Mouse (Mus musculus) liver, embryonic 12.5 days (tissue): ENCODE data around the gene Nbeal2. TPM values are rescaled to one million over a fixed set of nuclear protein-coding genes. Genes with fewer than 3 reads are reported as not detected.
A peak's percentile ranks its signal among the peaks of the same experiment; 100 is the strongest.

Source experiments
- ATAC-seq: fragments of 200-750 bp; cut with Nextera tagmentation; 2 replicates; pipeline ENCODE4 v1.8.0; 2017; ENCODE audit warnings: moderate number of reproducible peaks, mild to moderate bottlenecking, moderate library complexity
- H3K27ac ChIP-seq: fragments of 300-500 bp; sonication (generic); 2 replicates; pipeline ENCODE4 v1.5.1; 2016; ENCODE audit warnings: mild to moderate bottlenecking
- H3K27me3 ChIP-seq: fragments of 300-500 bp; sonication (generic); replicated peaks from 2 replicates; pipeline ENCODE4 v1.6.1; 2016; ENCODE audit warnings: mild to moderate bottlenecking, moderate library complexity
- H3K36me3 ChIP-seq: fragments of 300-500 bp; sonication (generic); 2 replicates; pipeline ENCODE4 v1.6.1; 2016; ENCODE audit warnings: mild to moderate bottlenecking, moderate library complexity
- H3K4me1 ChIP-seq: fragments of 300-500 bp; sonication (generic); 2 replicates; pipeline ENCODE4 v1.6.1; 2016
- H3K4me2 ChIP-seq: fragments of 300-500 bp; sonication (generic); 2 replicates; pipeline ENCODE4 v1.6.1; 2016; ENCODE audit warnings: mild to moderate bottlenecking, moderate library complexity
- H3K4me3 ChIP-seq: fragments of 300-500 bp; sonication (generic); 2 replicates; pipeline ENCODE4 v1.5.1; 2016; ENCODE audit warnings: mild to moderate bottlenecking, moderate library complexity
- H3K9ac ChIP-seq: fragments of 300-500 bp; sonication (generic); 2 replicates; pipeline ENCODE4 v1.6.1; 2016; ENCODE audit warnings: mild to moderate bottlenecking, moderate library complexity
- H3K9me3 ChIP-seq: fragments of 300-500 bp; sonication (generic); replicated peaks from 2 replicates; pipeline ENCODE4 v1.6.1; 2016; ENCODE audit warnings: mild to moderate bottlenecking, moderate library complexity
- WGBS: fragments of 180-500 bp; shearing (Covaris S2); methylation state at CpG from one replicate; pipeline ENCODE4 v1.1.7; 2016; ENCODE audit not compliant: insufficient replicate concordance; 5-methylcytosine and 5-hydroxymethylcytosine counted together
- microRNA-seq: library from miRNA; unstranded; fragments of <30 nt; microRNA quantifications from one replicate; pipeline ENCODE4, GENCODE M21; 2017
- polyA plus RNA-seq: library from polyadenylated mRNA; unstranded; fragments of >200 nt; fragmentation: Nextera tagmentation; extraction: Ambion mirVana; gene quantifications from 2 replicates; pipeline ENCODE4 v1.2.1, GENCODE M21; 2016

The Nbeal2 gene
- polyA plus RNA-seq, 1 experiment from 2014 or later = 4.7 TPM

- Histone ChIP-seq H3K4me1 (peaks cover 21% of the 10 kb centered on the region), H3K27me3 (no peaks in the 10 kb centered on the region), H3K4me2 (no peak overlapping the region), H3K9me3 (no peaks in the 10 kb centered on the region), H3K9ac (no peak overlapping the region), H3K4me3 (no peak overlapping the region), H3K27ac (no peak overlapping the region), H3K36me3 (peaks cover 62% of the 10 kb centered on the region)
- ATAC-seq = no peak
- WGBS = 76% methylated on average over 12 of the region's 12 CpGs
Observed at GRCm38 (mm10) chr9:110622621-110623219, 31.2 kb downstream of the Nbeal2 start.

DNA sequence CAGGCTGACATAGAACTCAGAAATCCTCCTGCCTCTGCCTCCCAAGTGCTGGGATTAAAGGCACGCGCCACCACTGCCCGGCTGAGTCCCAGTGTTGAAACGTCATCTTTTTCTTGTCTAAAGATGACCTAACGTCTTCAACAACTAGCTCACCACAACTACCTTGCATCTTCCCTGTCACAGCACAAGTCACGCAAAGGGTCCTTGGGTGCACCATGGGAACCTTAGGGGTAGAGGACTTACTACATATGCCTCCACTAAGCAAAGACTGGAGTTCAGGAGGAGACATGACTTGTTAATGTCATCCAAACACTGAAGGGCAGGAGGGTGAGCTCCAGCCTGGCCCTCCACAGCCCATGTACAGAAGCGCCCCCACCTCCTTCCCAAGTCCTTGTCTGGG lies 33.3 kb downstream of the Nbeal2 start:
- Histone ChIP-seq H3K4me3 (no peak overlapping the region), H3K9ac (no peak overlapping the region), H3K36me3 (peaks cover 62% of the 10 kb centered on the region), H3K27me3 (no peaks in the 10 kb centered on the region), H3K9me3 (no peaks in the 10 kb centered on the region), H3K4me2 (no peak overlapping the region), H3K27ac (no peak overlapping the region), H3K4me1 (peaks cover 38% of the 10 kb centered on the region)
- 91% methylated on average over 7 of the region's 7 CpGs for WGBS
- no peak for ATAC-seq

GRCm38 (mm10) chr9:110620180-110620579 lies 33.8 kb downstream of the Nbeal2 start:
- Histone ChIP-seq H3K36me3 (peaks cover 66% of the 10 kb centered on the region), H3K9me3 (no peaks in the 10 kb centered on the region), H3K9ac (no peak overlapping the region), H3K4me1 (peaks cover 38% of the 10 kb centered on the region), H3K4me2 (no peak overlapping the region), H3K4me3 (no peak overlapping the region), H3K27ac (no peak overlapping the region), H3K27me3 (no peaks in the 10 kb centered on the region)
- 84% methylated on average over 7 of the region's 7 CpGs for WGBS
- no peak for ATAC-seq

DNA sequence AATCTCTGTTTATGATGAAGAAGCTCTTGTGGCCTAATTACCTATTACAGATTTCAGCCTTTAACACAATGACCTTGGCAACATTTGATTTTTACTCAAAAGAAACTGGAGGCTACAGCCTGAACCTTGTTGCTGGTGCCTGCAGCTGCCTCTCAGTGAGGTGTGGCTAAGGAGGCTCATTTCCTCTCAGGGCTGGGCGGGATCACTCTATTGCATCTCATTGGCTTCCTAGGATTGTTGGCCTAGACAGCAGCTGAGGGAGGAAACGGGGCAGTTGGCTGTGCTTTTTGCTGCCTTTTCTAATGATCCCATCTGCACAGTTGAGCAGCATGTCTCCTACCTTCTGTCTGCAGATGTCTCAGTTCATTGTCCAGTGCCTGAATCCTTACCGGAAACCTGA lies 36.9 kb downstream of the Nbeal2 start:
- ATAC-seq = no peak
- H3K4me3 ChIP-seq = no peak overlapping the region
- peaks cover 93% of the 10 kb centered on the region for H3K36me3 ChIP-seq
- peak overlapping the region; percentile 59; the same call in 1 of the 2 replicates for H3K27ac ChIP-seq
- no peak overlapping the region for H3K9ac ChIP-seq
- H3K9me3 ChIP-seq = no peaks in the 10 kb centered on the region
- WGBS = 85% methylated on average over 3 of the region's 3 CpGs
- H3K4me2 ChIP-seq = no peak overlapping the region
- H3K4me1 ChIP-seq = peaks cover 20% of the 10 kb centered on the region
- no peaks in the 10 kb centered on the region for H3K27me3 ChIP-seq

DNA sequence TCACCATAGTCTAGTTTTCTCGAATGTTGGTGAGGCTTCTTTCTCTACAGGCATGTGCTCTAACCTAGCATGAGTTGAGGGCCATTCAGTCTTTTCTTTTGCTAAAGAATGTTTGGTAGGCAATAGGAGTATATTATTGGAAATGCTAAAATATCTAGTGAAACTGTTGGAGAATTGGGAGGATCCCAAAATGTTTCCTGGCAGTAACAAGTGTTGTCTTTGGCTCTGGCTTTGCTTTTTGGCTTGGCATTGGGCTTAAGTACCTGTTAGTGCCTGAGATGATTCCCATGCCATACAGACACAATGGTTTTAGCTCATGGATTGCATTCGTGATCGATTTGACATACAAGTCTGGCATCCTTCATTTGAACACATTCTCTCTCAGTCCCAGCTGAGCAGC lies 42.5 kb downstream of the Nbeal2 start:
- H3K9me3 ChIP-seq = no peaks in the 10 kb centered on the region
- no peak overlapping the region for H3K9ac ChIP-seq
- H3K36me3 ChIP-seq = peaks cover 81% of the 10 kb centered on the region
- H3K27ac ChIP-seq = no peak overlapping the region
- no peak overlapping the region for H3K4me3 ChIP-seq
- H3K27me3 ChIP-seq = no peaks in the 10 kb centered on the region
- no peak overlapping the region for H3K4me2 ChIP-seq
- no peak for ATAC-seq
- WGBS = 88% methylated on average over 3 of the region's 3 CpGs
- H3K4me1 ChIP-seq = peaks cover 10% of the 10 kb centered on the region

DNA sequence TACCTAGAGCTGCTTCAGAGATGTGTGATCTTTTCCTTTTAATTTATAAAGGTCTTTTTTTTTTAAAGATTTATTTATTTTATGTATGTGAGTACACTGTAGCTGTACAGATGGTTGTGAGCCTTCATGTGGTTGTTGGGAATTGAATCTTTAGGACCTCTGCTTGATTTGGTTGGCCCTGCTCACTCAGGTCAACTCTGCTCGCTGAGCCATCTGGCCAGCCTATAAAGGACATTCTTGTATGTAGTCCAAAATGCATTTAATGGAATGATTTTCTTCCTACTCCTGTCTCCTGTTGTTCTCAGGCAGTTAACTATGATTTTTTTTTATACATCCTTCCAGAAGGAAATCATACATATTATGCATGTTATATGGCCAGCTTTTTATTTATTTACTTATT lies 70.4 kb downstream of the Nbeal2 start:
- no peak overlapping the region for H3K4me3 ChIP-seq
- peaks cover 4% of the 10 kb centered on the region for H3K4me1 ChIP-seq
- H3K4me2 ChIP-seq = no peak overlapping the region
- ATAC-seq = no peak
- H3K27me3 ChIP-seq = no peaks in the 10 kb centered on the region
- no peaks in the 10 kb centered on the region for H3K9me3 ChIP-seq
- WGBS = 76% methylated on average over 1 of the region's 1 CpGs
- H3K36me3 ChIP-seq = peaks cover 55% of the 10 kb centered on the region
- H3K9ac ChIP-seq = no peak overlapping the region
- H3K27ac ChIP-seq = no peak overlapping the region

GRCm38 (mm10) chr9:110582161-110582560 lies 71.8 kb downstream of the Nbeal2 start:
- Histone ChIP-seq H3K4me2 (no peak overlapping the region), H3K4me3 (no peak overlapping the region), H3K27ac (no peak overlapping the region), H3K4me1 (peaks cover 4% of the 10 kb centered on the region), H3K27me3 (no peaks in the 10 kb centered on the region), H3K9me3 (no peaks in the 10 kb centered on the region), H3K36me3 (peaks cover 58% of the 10 kb centered on the region), H3K9ac (no peak overlapping the region)
- WGBS = 88% methylated on average over 2 of the region's 2 CpGs
- no peak for ATAC-seq

Small RNAs within 50 kb of the gene (microRNA-seq; reads per million reads assigned to microRNA genes)
- not detected for gene Mir8107

Other genes with a start within 250 kb of the Nbeal2 start
- 5.9 and 7.4 TPM in 2 replicates for gene Ptpn23, start 245.9 kb downstream of the Nbeal2 start, polyA plus RNA-seq
- gene Ngp, start 234.4 kb downstream of the Nbeal2 start, polyA plus RNA-seq = 38.3 and 43.4 TPM in 2 replicates
- 3.6 and 3.8 TPM in 2 replicates for gene Klhl18, start 177.5 kb downstream of the Nbeal2 start, polyA plus RNA-seq
- gene Kif9, start 177.2 kb downstream of the Nbeal2 start, polyA plus RNA-seq = 0.26 and 0.39 TPM in 2 replicates
- 18.6 and 20.4 TPM in 2 replicates for gene Setd2, start 121.6 kb downstream of the Nbeal2 start, polyA plus RNA-seq
- 5.3 and 6.7 TPM in 2 replicates for gene Nradd, start 29.7 kb downstream of the Nbeal2 start, polyA plus RNA-seq
- gene Ccdc12, start 2.3 kb upstream of the Nbeal2 start, polyA plus RNA-seq = 103 and 105 TPM in 2 replicates
- 0.48 and 1.6 TPM in 2 replicates for gene Myl3, start 87.7 kb upstream of the Nbeal2 start, polyA plus RNA-seq
- gene Pth1r, start 93.0 kb upstream of the Nbeal2 start, polyA plus RNA-seq = 7.8 and 9.1 TPM in 2 replicates
- gene Prss42, start 144.0 kb upstream of the Nbeal2 start, polyA plus RNA-seq = not detected in 2 replicates
- gene Prss44, start 159.8 kb upstream of the Nbeal2 start, polyA plus RNA-seq = not detected in 2 replicates
- gene Prss43, start 172.5 kb upstream of the Nbeal2 start, polyA plus RNA-seq = not detected in 2 replicates
- not detected in 2 replicates for gene Prss45, start 180.4 kb upstream of the Nbeal2 start, polyA plus RNA-seq
- gene Prss46, start 190.3 kb upstream of the Nbeal2 start, polyA plus RNA-seq = not detected in 2 replicates
- 27.5 and 30.9 TPM in 2 replicates for gene Prss50, start 203.8 kb upstream of the Nbeal2 start, polyA plus RNA-seq
- 2.4 and 3.2 TPM in 2 replicates for gene Als2cl, start 225.7 kb upstream of the Nbeal2 start, polyA plus RNA-seq
- gene Tmie, start 226.0 kb upstream of the Nbeal2 start, polyA plus RNA-seq = 1.4 and 1.6 TPM in 2 replicates